Mouse (Mus musculus) limb, embryonic 14.5 days (tissue): ENCODE results near the gene Mbnl2. TPM values are rescaled to one million over a fixed set of nuclear protein-coding genes. Genes with fewer than 3 reads are reported as not detected.
"Not testable (repeated sequence)": the region's sequence is repeated elsewhere in the genome, so short reads cannot be mapped to it uniquely, and the experiment has no call there.

Source experiments
- ATAC-seq: fragments of 200-750 bp; cut with Nextera tagmentation; 2 replicates; pipeline ENCODE4 v1.8.0; 2017; ENCODE audit warnings: low read depth, moderate number of reproducible peaks, moderate TSS enrichment; ENCODE audit not compliant: low FRiP score
- DNase-seq: peaks from one replicate; pipeline ENCODE4 v3.0.0-alpha.2; 2015; ENCODE audit warnings: low spot score
- H3K27ac ChIP-seq: fragments of 300-500 bp; sonication (generic); replicated peaks from 2 replicates; pipeline ENCODE4 v1.5.1; 2014; ENCODE audit warnings: low read depth, mild to moderate bottlenecking, low read length, moderate library complexity, mixed read lengths
- H3K27me3 ChIP-seq: fragments of 300-500 bp; sonication (generic); 2 replicates; pipeline ENCODE4 v1.6.1; 2014; ENCODE audit warnings: low read length, mixed read lengths; ENCODE audit not compliant: control insufficient read depth, insufficient read depth
- H3K36me3 ChIP-seq: fragments of 300-500 bp; sonication (generic); 2 replicates; pipeline ENCODE4 v1.6.1; 2014; ENCODE audit warnings: mild to moderate bottlenecking, low read length, moderate library complexity, mixed read lengths; ENCODE audit not compliant: control insufficient read depth, insufficient read depth
- H3K4me1 ChIP-seq: fragments of 300-500 bp; sonication (generic); 2 replicates; pipeline ENCODE4 v1.6.1; 2014; ENCODE audit warnings: antibody characterized with exemption, low read length, mixed read lengths; ENCODE audit not compliant: control insufficient read depth, insufficient read depth
- H3K4me2 ChIP-seq: fragments of 300-500 bp; sonication (generic); replicated peaks from 2 replicates; pipeline ENCODE4 v1.6.1; 2014; ENCODE audit warnings: low read depth, mild to moderate bottlenecking, low read length, moderate library complexity; ENCODE audit not compliant: severe bottlenecking
- H3K4me3 ChIP-seq: fragments of 300-500 bp; sonication (generic); replicated peaks from 2 replicates; pipeline ENCODE4 v1.5.1; 2014; ENCODE audit warnings: low read length
- H3K9ac ChIP-seq: fragments of 300-500 bp; sonication (generic); 2 replicates; pipeline ENCODE4 v1.6.1; 2014; ENCODE audit warnings: mild to moderate bottlenecking, low read depth, low read length, moderate library complexity; ENCODE audit not compliant: severe bottlenecking
- H3K9me3 ChIP-seq: fragments of 300-500 bp; sonication (generic); 2 replicates; pipeline ENCODE4 v1.6.1; 2016; ENCODE audit warnings: low read length; ENCODE audit not compliant: control insufficient read depth
- POLR2A ChIP-seq: fragments of 200-500 bp; IDR thresholded peaks from 2 replicates; pipeline ENCODE4 v1.8.0; 2012; ENCODE audit warnings: inconsistent platforms, mild to moderate bottlenecking, moderate library complexity, borderline replicate concordance; ENCODE audit not compliant: insufficient read depth, insufficient read length; ENCODE audit errors: extremely low read depth
- WGBS: fragments of 180-500 bp; shearing (Covaris S2); extraction: QIAGEN DNeasy Blood & Tissue Kit; methylation state at CpG from one replicate; pipeline ENCODE4 v1.1.7; 2014; 5-methylcytosine and 5-hydroxymethylcytosine counted together
- polyA plus RNA-seq, 2 experiments: library from polyadenylated mRNA; depleted of rRNA in 1 of 2; stranded (reverse) in 1 of 2; unstranded in 1 of 2; fragments of >200 nt; fragmentation: Nextera tagmentation in 1 of 2; extraction: Ambion mirVana in 1 of 2; gene quantifications; 2 replicates each; pipeline versions ENCODE4 v1.2.1 to v1.2.3; 2012 to 2014

Mbnl2 gene
- polyA plus RNA-seq, 2 experiments = 109 to 161 TPM

- peak; percentile 23; the same call in 1 of the 2 replicates for ATAC-seq
- Histone ChIP-seq H3K9ac (no peak overlapping the region), H3K4me1 (peaks cover 46% of the 10 kb centered on the region), H3K27me3 (no peaks in the 10 kb centered on the region), H3K9me3 (no peaks in the 10 kb centered on the region), H3K4me2 (peak overlapping the region; percentile 37; the same call in 1 of the 2 replicates), H3K36me3 (peaks cover 4% of the 10 kb centered on the region; the same call in 1 of the 2 replicates), H3K4me3 (no peak overlapping the region), H3K27ac (peak overlapping the region; percentile 91)
- no peak for TF ChIP-seq POLR2A
- peak; percentile 53 for DNase-seq
- WGBS = 26% methylated on average over 6 of the region's 6 CpGs
These were observed 79.1 kb downstream of the Mbnl2 start for GRCm38 (mm10) chr14:120354595-120354994.

GRCm38 (mm10) chr14:120355040-120355741, 79.7 kb downstream of the Mbnl2 start:
- peaks cover 46% of the 10 kb centered on the region for H3K4me1 ChIP-seq
- H3K27me3 ChIP-seq = no peaks in the 10 kb centered on the region
- peak; percentile 72 for ATAC-seq
- TF ChIP-seq POLR2A = no peak
- H3K4me2 ChIP-seq = peak overlapping the region; percentile 37
- peaks cover 4% of the 10 kb centered on the region; the same call in 1 of the 2 replicates for H3K36me3 ChIP-seq
- H3K27ac ChIP-seq = peak overlapping the region; percentile 91
- no peak overlapping the region; the same call in 1 of the 2 replicates for H3K9ac ChIP-seq
- no peaks in the 10 kb centered on the region for H3K9me3 ChIP-seq
- no peak overlapping the region for H3K4me3 ChIP-seq
- whole genome bisulfite sequencing = 21% methylated on average over 14 of the region's 14 CpGs
- no peak for DNase-seq

- no peak for ATAC-seq
- H3K9ac ChIP-seq = no peak overlapping the region
- H3K4me3 ChIP-seq = no peak overlapping the region
- no peak for DNase-seq
- peak overlapping the region; percentile 37; the same call in 1 of the 2 replicates for H3K4me2 ChIP-seq
- peaks cover 46% of the 10 kb centered on the region for H3K4me1 ChIP-seq
- peaks cover 9% of the 10 kb centered on the region; the same call in 1 of the 2 replicates for H3K36me3 ChIP-seq
- H3K27me3 ChIP-seq = no peaks in the 10 kb centered on the region
- no peaks in the 10 kb centered on the region for H3K9me3 ChIP-seq
- peak overlapping the region; percentile 91 for H3K27ac ChIP-seq
- WGBS = 73% methylated on average over 10 of the region's 10 CpGs
- no peak for TF ChIP-seq POLR2A
These were observed 80.4 kb downstream of the Mbnl2 start for GRCm38 (mm10) chr14:120355742-120356440.

GRCm38 (mm10) chr14:120357321-120358070, 82.0 kb downstream of the Mbnl2 start:
- H3K4me2 ChIP-seq = no peak overlapping the region
- H3K9ac ChIP-seq = no peak overlapping the region
- TF ChIP-seq POLR2A = no peak
- H3K9me3 ChIP-seq = no peaks in the 10 kb centered on the region
- ATAC-seq = no peak
- no peak overlapping the region for H3K27ac ChIP-seq
- H3K4me1 ChIP-seq = peaks cover 40% of the 10 kb centered on the region
- 97% methylated on average over 17 of the region's 19 CpGs for WGBS
- peaks cover 10% of the 10 kb centered on the region; the same call in 1 of the 2 replicates for H3K36me3 ChIP-seq
- H3K4me3 ChIP-seq = no peak overlapping the region
- no peak for DNase-seq
- no peaks in the 10 kb centered on the region for H3K27me3 ChIP-seq

- DNase-seq, H3K27me3 ChIP-seq, H3K27ac ChIP-seq, H3K9me3 ChIP-seq, H3K4me3 ChIP-seq, H3K4me2 ChIP-seq, ATAC-seq, H3K9ac ChIP-seq: not testable (repeated sequence)
- H3K36me3 ChIP-seq = peaks cover 14% of the 10 kb centered on the region
- peaks cover 21% of the 10 kb centered on the region for H3K4me1 ChIP-seq
- WGBS = 97% methylated on average over 8 of the region's 8 CpGs
These were observed 84.1 kb downstream of the Mbnl2 start for GRCm38 (mm10) chr14:120359608-120360007.
